Mouse (Mus musculus) bone marrow macrophage, adult 2 months (primary cell): Measurements from ENCODE around the gene Cfl1.

Source experiments
- CTCF ChIP-seq: IDR thresholded peaks from 2 replicates; pipeline ENCODE4 v1.5.1; 2012; ENCODE audit warnings: low read depth, mild to moderate bottlenecking, low read length, moderate library complexity
- POLR2A ChIP-seq: IDR thresholded peaks from 2 replicates; pipeline ENCODE4 v1.6.1; 2012; ENCODE audit warnings: mild to moderate bottlenecking, low read depth, low read length, borderline replicate concordance

DNA sequence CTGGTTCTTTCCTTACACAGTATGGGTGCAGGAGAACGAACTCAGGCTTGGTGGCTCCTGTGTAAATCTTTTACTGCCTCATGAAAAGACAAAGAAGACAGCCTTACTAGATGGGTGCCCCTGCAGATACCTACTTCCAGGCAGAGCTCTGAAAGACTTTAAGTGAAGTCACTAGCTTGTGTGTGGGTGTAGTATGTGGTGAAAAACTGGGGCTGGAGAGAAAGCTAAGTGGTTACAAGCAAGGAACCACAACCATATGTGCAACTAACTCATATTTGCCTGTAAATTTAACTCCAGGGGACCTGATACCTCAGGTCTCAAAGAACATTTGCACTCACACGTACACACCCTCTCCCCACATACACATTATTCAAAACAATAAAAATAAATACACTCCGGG, 30.4 kb upstream of the Cfl1 start:
- TF ChIP-seq CTCF (no peak), POLR2A (no peak)
